Mouse (Mus musculus) liver, adult 2 months (tissue): ENCODE results near the gene Egfl7. TPM values are rescaled to one million over a fixed set of nuclear protein-coding genes. Genes with fewer than 3 reads are reported as not detected.

ENCODE experiments used
- DNase-seq: peaks from one replicate; pipeline ENCODE4 v3.0.0-alpha.2; 2011; ENCODE audit warnings: low read depth, low spot score; ENCODE audit errors: extremely low read depth
- H3K27ac ChIP-seq: fragments of 200-500 bp; replicated peaks from 2 replicates; pipeline ENCODE4 v1.5.1; 2012; ENCODE audit warnings: low read depth, mild to moderate bottlenecking, control low read depth, inconsistent platforms, low read length; ENCODE audit not compliant: insufficient read depth
- H3K27me3 ChIP-seq: fragments of 200-500 bp; 2 replicates; pipeline ENCODE4 v1.6.1; 2012; ENCODE audit warnings: mild to moderate bottlenecking, moderate library complexity, low read length, inconsistent platforms; ENCODE audit not compliant: control insufficient read depth, insufficient read depth
- H3K36me3 ChIP-seq: fragments of 200-500 bp; 2 replicates; pipeline ENCODE4 v1.6.1; 2012; ENCODE audit warnings: low read length, inconsistent platforms; ENCODE audit not compliant: control insufficient read depth, insufficient read depth
- H3K4me1 ChIP-seq: fragments of 200-500 bp; 2 replicates; pipeline ENCODE4 v1.6.1; 2011; ENCODE audit warnings: low read length; ENCODE audit not compliant: control insufficient read depth, insufficient read depth
- H3K4me3 ChIP-seq: fragments of 200-500 bp; 2 replicates; pipeline ENCODE4 v1.5.1; 2011; ENCODE audit warnings: low read depth, mild to moderate bottlenecking, control low read depth, low read length, moderate library complexity; ENCODE audit not compliant: insufficient read depth
- H3K79me2 ChIP-seq: fragments of 200-500 bp; 2 replicates; pipeline ENCODE4 v1.6.1; 2012; ENCODE audit warnings: inconsistent platforms, mild to moderate bottlenecking, low read length, moderate library complexity; ENCODE audit not compliant: control insufficient read depth, insufficient read depth
- H3K9ac ChIP-seq: fragments of 200-500 bp; 2 replicates; pipeline ENCODE4 v1.6.1; 2012; ENCODE audit warnings: low read depth, mild to moderate bottlenecking, control low read depth, inconsistent platforms, low read length
- CTCF ChIP-seq: fragments of 200-500 bp; IDR thresholded peaks from 2 replicates; pipeline ENCODE4 v1.5.1; 2011; ENCODE audit warnings: low read depth, low read length, control low read depth
- POLR2A ChIP-seq: fragments of 200-500 bp; IDR thresholded peaks from 2 replicates; pipeline ENCODE4 v1.6.1; 2011; ENCODE audit warnings: low read length, control low read depth; ENCODE audit not compliant: insufficient read depth; ENCODE audit errors: extremely low read depth
- whole genome bisulfite sequencing: fragments of 180-500 bp; shearing (Covaris S2); methylation state at CpG from one replicate; pipeline ENCODE4 v1.1.7; 2018; 5-methylcytosine and 5-hydroxymethylcytosine counted together
- polyA plus RNA-seq: library from polyadenylated mRNA; depleted of rRNA; stranded (reverse); fragments of >200 nt; gene quantifications from 2 replicates; pipeline ENCODE4 v1.2.3, GENCODE M21; 2012
- total RNA-seq: library from RNA; depleted of rRNA; stranded (reverse); fragments of >200 nt; gene quantifications from 2 replicates; pipeline ENCODE4 v1.2.3, GENCODE M21; 2014

The Egfl7 gene
- total and polyA plus RNA-seq, 2 experiments = 58.6 to 90.0 TPM

DNA sequence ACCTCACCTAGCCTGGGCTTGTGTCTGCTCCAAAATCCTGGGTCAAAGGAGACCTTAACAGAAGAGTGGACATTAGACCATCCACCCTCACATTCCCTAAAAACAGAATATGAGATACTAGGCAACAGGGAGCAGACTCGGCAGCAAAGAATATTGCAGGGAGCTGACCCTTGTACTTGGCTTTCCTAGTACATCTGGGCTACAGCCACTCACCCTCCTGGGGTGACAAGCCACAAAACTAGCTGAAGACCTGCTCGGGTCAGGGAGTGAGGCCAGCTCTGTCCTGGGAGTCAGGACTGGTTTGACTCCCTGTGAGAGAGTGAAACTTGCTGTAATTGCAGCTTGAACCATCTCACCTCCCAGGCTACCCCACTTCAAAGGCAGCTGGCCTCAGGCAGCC lies 40.3 kb upstream of the Egfl7 start:
- peak; percentile 80 for DNase-seq
- no peak for TF ChIP-seq POLR2A
- TF ChIP-seq CTCF = no peak
- H3K4me3 ChIP-seq = no peak overlapping the region
- peaks cover 13% of the 10 kb centered on the region for H3K4me1 ChIP-seq
- H3K79me2 ChIP-seq = no peaks in the 10 kb centered on the region
- WGBS = 23% methylated on average over 2 of the region's 2 CpGs
- H3K27me3 ChIP-seq = no peaks in the 10 kb centered on the region
- H3K36me3 ChIP-seq = no peaks in the 10 kb centered on the region
- no peak overlapping the region for H3K27ac ChIP-seq
- H3K9ac ChIP-seq = no peak overlapping the region

DNA sequence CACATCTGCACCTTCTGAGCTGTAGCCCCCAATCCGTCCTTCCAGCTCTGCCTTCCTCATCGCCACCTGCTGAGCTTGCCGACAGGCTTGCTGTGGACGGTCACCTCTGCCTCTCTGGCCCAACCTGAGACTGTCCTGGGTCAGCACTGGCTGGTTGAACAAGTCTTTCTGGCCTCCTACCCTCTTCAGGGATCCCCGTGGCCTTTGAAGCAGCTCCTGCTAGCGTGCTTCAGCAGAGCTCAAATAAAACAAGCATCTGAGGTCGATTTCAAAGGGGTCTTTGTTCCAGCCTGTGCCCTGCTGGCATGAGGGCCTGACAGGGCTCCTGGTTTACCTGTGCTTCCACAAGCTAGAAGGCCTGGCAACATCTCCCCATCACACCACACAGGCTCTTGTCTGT lies 39.1 kb upstream of the Egfl7 start:
- Histone ChIP-seq H3K27ac (no peak overlapping the region), H3K4me3 (no peak overlapping the region), H3K79me2 (no peaks in the 10 kb centered on the region), H3K4me1 (peaks cover 12% of the 10 kb centered on the region), H3K27me3 (no peaks in the 10 kb centered on the region), H3K9ac (no peak overlapping the region), H3K36me3 (no peaks in the 10 kb centered on the region)
- 86% methylated on average over 7 of the region's 7 CpGs for WGBS
- no peak for DNase-seq
- TF ChIP-seq POLR2A = no peak
- TF ChIP-seq CTCF = no peak

DNA sequence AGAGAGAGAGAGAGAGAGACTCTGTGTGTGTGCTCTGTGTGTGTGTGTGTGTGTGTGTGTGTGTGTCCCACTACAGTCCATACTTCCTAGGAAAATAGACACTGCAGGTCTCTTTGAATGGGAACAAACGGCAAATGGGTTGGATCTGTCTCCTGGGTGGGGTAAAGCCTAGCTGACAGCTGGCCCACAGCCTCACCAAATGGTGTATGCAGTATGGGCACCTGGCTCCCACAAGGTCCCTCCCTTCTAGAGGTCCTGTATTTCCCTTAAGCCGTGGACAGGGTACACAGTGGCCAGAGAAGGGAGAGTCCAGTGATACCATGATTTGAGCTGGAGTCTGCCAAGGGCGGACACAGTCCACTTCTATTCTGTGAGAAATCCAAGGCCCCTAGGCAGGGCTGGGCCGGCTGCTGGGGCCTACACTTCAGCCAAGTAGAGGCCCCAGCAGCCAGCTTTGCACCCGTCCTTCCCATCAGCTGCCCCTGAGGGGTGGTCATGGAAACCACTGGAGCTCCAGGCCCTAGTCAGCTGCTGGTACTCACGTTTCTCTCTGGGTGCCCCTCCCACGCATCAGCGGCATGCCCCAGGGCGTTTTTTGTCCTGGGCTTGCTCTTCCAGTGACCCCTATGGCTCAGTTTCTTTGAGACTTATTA lies 38.4 kb upstream of the Egfl7 start:
- Histone ChIP-seq H3K27ac (no peak overlapping the region), H3K4me1 (peaks cover 12% of the 10 kb centered on the region), H3K4me3 (no peak overlapping the region), H3K36me3 (no peaks in the 10 kb centered on the region), H3K9ac (no peak overlapping the region), H3K79me2 (no peaks in the 10 kb centered on the region), H3K27me3 (no peaks in the 10 kb centered on the region)
- TF ChIP-seq CTCF = no peak
- no peak for TF ChIP-seq POLR2A
- WGBS = 87% methylated on average over 9 of the region's 9 CpGs
- DNase-seq = no peak

DNA sequence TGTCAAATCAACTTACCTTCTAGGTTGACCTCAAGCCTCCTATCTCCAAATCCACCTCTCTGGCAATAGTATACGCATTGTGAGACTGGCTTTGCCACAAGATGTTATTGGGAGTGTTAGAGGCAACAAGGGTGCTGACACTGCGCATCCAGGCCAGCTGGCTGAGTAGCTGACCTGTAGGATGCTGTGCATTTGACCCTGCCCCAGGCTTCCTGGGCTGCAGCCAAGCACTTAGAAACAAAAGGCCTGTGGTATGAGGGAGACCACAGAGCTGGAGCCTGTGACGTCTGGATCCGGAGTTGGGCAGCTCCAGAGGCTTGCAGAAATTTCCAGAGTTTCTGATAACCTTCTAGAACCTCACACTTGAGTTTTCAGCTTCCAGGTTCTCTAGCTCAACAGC lies 36.7 kb upstream of the Egfl7 start:
- Histone ChIP-seq H3K79me2 (no peaks in the 10 kb centered on the region), H3K9ac (no peak overlapping the region), H3K27ac (peak overlapping the region; percentile 72), H3K27me3 (no peaks in the 10 kb centered on the region), H3K4me1 (peaks cover 12% of the 10 kb centered on the region), H3K36me3 (no peaks in the 10 kb centered on the region), H3K4me3 (no peak overlapping the region)
- peak; percentile 28 for DNase-seq
- no peak for TF ChIP-seq CTCF
- TF ChIP-seq POLR2A = no peak
- WGBS = 75% methylated on average over 4 of the region's 4 CpGs

DNA sequence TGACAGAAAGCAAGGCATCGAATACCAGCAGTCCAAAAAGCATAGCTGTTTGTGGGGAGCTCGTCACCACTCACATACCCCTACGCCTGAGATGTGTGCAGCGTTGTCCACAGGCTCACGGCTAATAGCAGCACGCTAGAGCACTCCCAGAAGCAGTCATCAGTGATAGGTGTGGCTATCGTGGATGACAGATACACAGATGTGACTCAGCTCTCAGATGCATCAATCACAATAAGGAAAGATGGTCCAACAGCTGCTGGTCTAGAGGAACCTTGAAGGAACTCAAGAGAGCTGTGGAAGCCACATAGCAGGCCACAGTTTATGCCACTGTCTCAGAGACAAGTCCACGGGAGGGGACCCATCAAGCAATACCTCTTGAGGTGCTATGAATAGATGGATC lies 36.0 kb upstream of the Egfl7 start:
- 78% methylated on average over 8 of the region's 8 CpGs for WGBS
- Histone ChIP-seq H3K36me3 (no peaks in the 10 kb centered on the region), H3K9ac (no peak overlapping the region), H3K4me1 (peaks cover 12% of the 10 kb centered on the region), H3K27ac (peak overlapping the region; percentile 72), H3K27me3 (no peaks in the 10 kb centered on the region), H3K79me2 (no peaks in the 10 kb centered on the region), H3K4me3 (no peak overlapping the region)
- no peak for TF ChIP-seq POLR2A
- no peak for TF ChIP-seq CTCF
- no peak for DNase-seq

DNA sequence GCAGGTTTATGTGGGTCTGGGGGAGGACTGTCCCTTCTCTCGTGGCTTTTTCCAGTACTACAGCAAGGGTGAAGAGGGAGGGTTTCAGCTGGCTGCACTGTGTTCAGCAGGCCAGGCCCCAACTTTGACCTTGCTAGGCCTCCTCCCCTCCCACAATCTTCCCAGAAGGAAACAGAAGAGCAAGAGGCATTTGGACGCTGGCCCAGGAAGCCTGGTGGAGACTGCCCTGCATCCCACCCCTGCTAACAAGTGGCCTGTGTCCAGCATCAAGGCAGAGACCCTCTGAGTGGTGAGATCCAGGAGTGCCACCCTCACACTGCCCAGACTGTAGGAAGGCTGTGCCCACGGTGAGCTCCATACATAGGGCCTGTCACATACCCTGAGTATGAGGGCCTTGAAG lies 35.5 kb upstream of the Egfl7 start:
- H3K27me3 ChIP-seq = no peaks in the 10 kb centered on the region
- no peaks in the 10 kb centered on the region for H3K36me3 ChIP-seq
- no peaks in the 10 kb centered on the region for H3K79me2 ChIP-seq
- peak overlapping the region; percentile 78 for H3K27ac ChIP-seq
- WGBS = 59% methylated on average over 3 of the region's 3 CpGs
- H3K4me3 ChIP-seq = no peak overlapping the region
- TF ChIP-seq CTCF (no peak), POLR2A (no peak)
- DNase-seq = peak; percentile 36
- H3K4me1 ChIP-seq = peaks cover 13% of the 10 kb centered on the region
- peak overlapping the region; percentile 34; the same call in 1 of the 2 replicates for H3K9ac ChIP-seq
